Mouse (Mus musculus): ENCODE results near the gene Thbd. TPM values are rescaled to one million over a fixed set of nuclear protein-coding genes. Genes with fewer than 3 reads are reported as not detected.

The Thbd gene
- total RNA-seq (2018; cell fraction: chromatin; rRNA removed): 10 to 100 TPM in 8 of 26 experiments, 1 to 10 TPM in 17, under 1 TPM in 1; 0.67 to 27.2 (median 6.1) TPM
- 10 to 100 TPM in 7 of 26 experiments, 1 to 10 TPM in 19; 1.1 to 16.1 (median 4.2) TPM for total RNA-seq (2018; cell fraction: cytosol; rRNA removed)
- 10 to 100 TPM in 14 of 26 experiments, 1 to 10 TPM in 12; 3.6 to 35.6 (median 10.9) TPM for total RNA-seq (2018; cell fraction: nucleus; rRNA removed)
- polyA plus RNA-seq (2018): 3.9 to 10.3 TPM (median 4.0 TPM) in 3 replicates

DNA sequence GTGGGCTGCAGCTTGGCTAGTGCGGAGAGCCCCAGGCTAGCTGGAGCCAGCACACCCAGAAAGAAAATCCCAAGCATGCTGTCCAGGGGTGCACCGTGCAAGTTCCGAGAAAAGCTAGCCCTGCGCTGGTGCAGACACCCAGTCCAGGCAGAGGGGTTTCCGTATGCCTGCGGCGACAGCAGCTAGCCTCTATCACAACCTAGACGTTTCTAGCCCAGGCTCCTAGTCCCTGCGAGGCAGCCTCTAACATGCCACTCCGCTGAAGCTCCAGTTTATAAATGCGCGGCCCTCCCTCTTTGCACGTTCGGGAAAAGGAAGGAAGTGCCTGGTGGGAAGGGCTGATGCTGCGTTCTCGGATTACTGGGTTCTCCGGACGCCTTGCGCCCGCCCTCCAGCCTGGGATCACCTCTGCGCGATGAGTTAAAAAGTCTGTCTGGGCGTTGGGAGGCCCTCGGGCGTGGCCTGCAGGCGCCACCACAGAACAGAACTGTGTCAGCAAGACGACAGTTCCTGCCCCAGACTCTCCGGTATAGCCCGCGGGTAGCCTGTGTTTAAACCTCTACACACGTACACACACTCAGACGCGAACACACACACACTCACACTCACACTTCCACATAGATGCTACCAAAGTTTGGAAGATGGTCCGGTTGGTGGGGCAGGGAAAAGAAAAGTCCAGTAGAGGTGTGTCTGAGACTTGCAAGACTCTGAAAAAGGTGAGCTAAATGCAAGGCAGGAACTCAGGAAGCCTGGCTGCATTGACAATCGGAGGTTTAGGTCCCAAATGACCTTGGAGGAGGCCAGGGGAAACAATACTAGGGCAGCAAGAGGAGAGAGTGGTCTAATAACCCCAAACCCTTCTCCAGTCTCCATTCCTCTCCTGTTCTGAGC lies at the start of gene Thbd:
TSS of gene Thbd (minus strand) at position 319 of the 891 bp plus-strand sequence.
- 2% methylated on average over 35 of the region's 35 CpGs for WGBS (ENCODE audit: missing documents)
- Histone ChIP-seq H3K79me2 (ENCODE audit: inconsistent target) (peaks cover 47% of the 10 kb centered on the region), H3K27ac (peak within 1 kb of the TSS; percentile 82), H3K36me3 (ENCODE audit: inconsistent target) (no peaks in the 10 kb centered on the region), H3K4me3 (ENCODE audit: inconsistent target) (peak within 1 kb of the TSS; percentile 59)

DNA sequence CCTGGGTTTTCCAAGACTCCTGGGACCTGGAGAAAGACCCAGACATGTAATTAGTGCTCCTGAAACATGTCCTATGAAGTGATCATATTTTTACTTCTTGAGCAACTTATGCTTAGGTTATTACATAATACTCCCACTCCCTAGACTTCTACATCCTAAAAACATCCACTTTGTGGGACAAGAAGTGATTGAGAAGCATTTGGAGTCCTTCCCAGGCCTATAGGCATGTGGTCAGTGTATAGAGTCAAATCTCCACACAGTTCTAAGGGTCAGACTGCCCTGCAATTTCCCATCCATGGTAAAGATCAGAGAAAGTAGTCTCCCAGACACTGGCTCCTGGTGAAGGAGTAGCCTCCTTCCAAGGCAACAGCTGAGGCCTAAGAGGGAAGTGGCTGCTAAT lies 47.4 kb upstream of the Thbd start:
- Histone ChIP-seq H3K27ac (no peak overlapping the region), H3K79me2 (ENCODE audit: inconsistent target) (no peaks in the 10 kb centered on the region), H3K4me3 (ENCODE audit: inconsistent target) (no peak overlapping the region), H3K36me3 (ENCODE audit: inconsistent target) (no peaks in the 10 kb centered on the region)

DNA sequence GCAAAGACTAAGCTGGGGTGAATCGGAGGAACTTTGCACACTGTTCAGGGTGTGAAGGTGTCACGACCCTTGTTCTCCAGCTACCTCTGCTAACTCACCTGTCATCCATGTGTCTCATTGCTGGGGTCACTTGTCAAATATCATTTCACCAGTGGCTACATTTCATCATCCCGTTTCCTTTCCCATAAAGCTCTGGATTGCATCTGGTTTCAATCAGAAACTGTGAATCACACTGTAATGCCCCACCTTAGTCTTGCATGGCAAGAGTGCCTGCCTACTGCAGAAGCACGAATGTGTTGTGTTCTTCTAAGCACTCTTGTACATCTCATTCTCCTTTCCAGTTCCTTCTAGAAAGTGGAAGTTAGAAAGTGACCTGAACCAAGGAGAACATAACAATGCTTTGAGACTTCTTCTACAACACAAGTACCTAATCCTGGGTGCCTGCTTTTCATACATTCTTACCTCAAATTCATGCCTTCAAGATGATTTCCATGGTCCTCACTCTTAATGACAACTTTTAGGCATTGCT lies 46.1 kb upstream of the Thbd start:
- WGBS (ENCODE audit: missing documents): 59% methylated on average over 4 of the region's 4 CpGs
- H3K4me3 ChIP-seq (ENCODE audit: inconsistent target): no peak overlapping the region
- H3K27ac ChIP-seq: no peak overlapping the region

DNA sequence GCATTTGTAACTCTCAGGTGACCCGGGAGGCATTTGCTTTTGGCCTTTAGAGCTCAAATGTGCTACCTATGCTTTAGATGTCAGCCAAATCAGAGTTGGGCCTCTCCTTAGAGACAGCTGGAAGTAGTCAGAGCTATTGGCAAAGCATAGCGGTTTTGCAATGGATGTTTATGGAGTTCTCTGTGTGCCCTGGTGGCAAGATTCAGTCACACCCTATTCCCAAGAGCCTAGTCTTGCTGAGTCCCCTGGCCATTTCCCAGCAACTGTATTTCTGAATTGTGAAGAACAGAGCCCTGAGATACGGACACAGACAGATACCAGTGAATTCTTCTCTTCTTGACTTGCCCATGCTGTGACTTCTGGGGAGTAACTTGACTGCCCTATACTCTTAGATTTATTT lies 45.1 kb upstream of the Thbd start:
- Histone ChIP-seq H3K36me3 (ENCODE audit: inconsistent target) (no peaks in the 10 kb centered on the region), H3K79me2 (ENCODE audit: inconsistent target) (no peaks in the 10 kb centered on the region), H3K27ac (no peak overlapping the region), H3K4me3 (ENCODE audit: inconsistent target) (no peak overlapping the region)
- WGBS (ENCODE audit: missing documents): 88% methylated on average over 3 of the region's 3 CpGs

More for the DNA sequence above, 46.1 kb upstream of the Thbd start:
- H3K79me2 ChIP-seq (ENCODE audit: inconsistent target): no peaks in the 10 kb centered on the region
- H3K36me3 ChIP-seq (ENCODE audit: inconsistent target): no peaks in the 10 kb centered on the region

DNA sequence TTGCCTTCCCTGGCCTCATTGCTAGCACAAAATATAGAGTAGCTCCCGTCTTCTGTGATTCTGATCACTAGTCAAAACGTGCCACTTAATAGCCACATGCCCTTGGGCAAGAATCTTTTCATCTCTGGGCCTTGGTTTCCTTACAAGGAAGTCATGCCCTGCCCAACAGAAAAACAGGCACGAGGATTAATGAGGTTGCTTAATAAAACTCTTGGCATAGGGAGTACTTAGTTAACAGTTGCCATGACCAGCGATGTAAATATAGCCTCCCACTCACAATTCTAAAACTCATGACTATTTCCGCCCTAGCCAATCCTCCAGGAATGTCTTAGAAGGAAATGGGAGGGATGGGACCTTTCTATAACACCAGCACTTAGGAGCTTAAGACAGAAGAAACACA lies 43.5 kb upstream of the Thbd start:
- Histone ChIP-seq H3K36me3 (ENCODE audit: inconsistent target) (no peaks in the 10 kb centered on the region), H3K4me3 (ENCODE audit: inconsistent target) (no peak overlapping the region), H3K27ac (no peak overlapping the region), H3K79me2 (ENCODE audit: inconsistent target) (no peaks in the 10 kb centered on the region)
- WGBS (ENCODE audit: missing documents): 65% methylated on average over 5 of the region's 5 CpGs

DNA sequence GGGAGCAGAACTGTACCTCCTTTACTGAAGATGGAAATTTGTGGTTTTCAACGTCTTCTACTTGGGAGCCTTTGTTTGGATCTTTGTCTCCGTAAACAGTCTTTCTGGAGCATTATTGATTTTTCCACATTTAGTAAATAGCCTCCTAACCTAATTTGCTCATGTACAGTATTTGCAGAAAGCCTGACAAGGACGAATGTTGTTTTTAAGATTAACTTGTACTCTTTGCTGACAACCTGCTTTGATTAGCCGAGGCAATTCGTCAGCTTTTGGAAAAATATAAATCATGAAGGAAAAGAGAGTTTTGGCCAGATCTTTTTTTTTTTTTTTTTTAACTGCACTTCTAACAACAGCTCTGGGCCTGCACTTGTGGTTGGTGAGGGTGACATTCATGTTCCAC lies 42.6 kb upstream of the Thbd start:
- Histone ChIP-seq H3K4me3 (ENCODE audit: inconsistent target) (no peak overlapping the region), H3K79me2 (ENCODE audit: inconsistent target) (no peaks in the 10 kb centered on the region), H3K36me3 (ENCODE audit: inconsistent target) (no peaks in the 10 kb centered on the region), H3K27ac (no peak overlapping the region)
- WGBS (ENCODE audit: missing documents): 92% methylated on average over 5 of the region's 5 CpGs

DNA sequence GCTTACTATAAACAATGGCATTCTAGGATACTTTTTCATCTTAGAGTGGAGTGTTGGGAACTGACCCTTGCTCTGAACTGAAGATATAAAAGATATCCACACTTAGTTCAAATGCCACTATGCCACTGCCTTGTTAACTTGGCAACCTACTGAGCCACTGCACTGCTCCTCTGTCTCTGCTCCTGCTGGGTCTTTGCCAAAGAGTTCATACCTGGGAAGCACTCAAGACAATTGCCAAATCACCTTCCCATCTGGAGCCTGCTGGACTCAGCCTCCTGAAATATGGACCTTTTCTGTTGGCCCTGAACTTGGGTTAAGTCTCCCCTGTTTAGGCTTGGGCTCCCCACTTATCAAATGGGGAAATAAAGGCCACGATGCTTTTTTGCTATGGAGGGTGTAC lies 41.7 kb upstream of the Thbd start:
- no peaks in the 10 kb centered on the region for H3K79me2 ChIP-seq (ENCODE audit: inconsistent target)
- no peak overlapping the region for H3K4me3 ChIP-seq (ENCODE audit: inconsistent target)
- WGBS (ENCODE audit: missing documents): 100% methylated on average over 1 of the region's 1 CpGs
- H3K36me3 ChIP-seq (ENCODE audit: inconsistent target): no peaks in the 10 kb centered on the region
- H3K27ac ChIP-seq: no peak overlapping the region

DNA sequence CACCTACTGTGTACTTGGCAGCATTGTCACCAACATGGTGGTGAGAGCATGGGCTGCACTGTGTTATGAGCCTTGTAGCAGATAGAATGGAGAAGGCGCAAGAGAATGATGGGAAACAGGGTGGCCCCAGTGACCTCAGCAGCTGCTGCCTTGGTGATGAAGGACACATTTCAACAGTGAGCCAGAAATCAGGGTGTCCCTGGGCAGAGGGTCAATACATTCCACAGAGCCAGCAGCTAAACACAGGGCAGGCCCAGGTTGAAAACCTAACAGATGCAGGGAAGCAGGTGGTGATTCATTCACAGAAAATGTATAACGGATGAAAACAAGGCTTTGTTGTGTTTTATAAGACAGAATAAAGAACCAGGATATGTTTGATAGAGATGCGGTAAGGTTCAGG lies 38.5 kb upstream of the Thbd start:
- no peaks in the 10 kb centered on the region for H3K36me3 ChIP-seq (ENCODE audit: inconsistent target)
- no peak overlapping the region for H3K27ac ChIP-seq
- H3K79me2 ChIP-seq (ENCODE audit: inconsistent target): peaks cover 31% of the 10 kb centered on the region
- no peak overlapping the region for H3K4me3 ChIP-seq (ENCODE audit: inconsistent target)
- 95% methylated on average over 3 of the region's 3 CpGs for WGBS (ENCODE audit: missing documents)

DNA sequence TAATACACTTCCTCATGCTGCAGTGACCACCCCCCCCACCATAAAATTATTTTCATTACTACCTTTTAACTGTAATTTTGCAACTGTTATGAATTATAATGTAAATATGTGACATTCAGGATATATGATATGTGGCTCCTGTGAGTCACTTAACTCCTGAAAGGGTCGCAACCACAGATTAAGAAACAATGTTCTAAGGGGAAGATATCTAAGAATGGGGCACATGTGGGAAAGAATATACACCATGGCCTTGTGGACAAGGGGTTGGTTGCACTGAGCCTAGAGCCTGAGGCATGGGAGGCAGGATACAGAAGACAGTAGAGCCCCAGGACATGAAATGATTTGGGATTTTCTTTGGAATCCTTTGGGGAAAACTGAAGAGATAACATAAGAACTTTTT lies 37.6 kb upstream of the Thbd start:
- 78% methylated on average over 1 of the region's 1 CpGs for WGBS (ENCODE audit: missing documents)
- Histone ChIP-seq H3K4me3 (ENCODE audit: inconsistent target) (no peak overlapping the region), H3K36me3 (ENCODE audit: inconsistent target) (no peaks in the 10 kb centered on the region), H3K27ac (no peak overlapping the region), H3K79me2 (ENCODE audit: inconsistent target) (peaks cover 40% of the 10 kb centered on the region)

DNA sequence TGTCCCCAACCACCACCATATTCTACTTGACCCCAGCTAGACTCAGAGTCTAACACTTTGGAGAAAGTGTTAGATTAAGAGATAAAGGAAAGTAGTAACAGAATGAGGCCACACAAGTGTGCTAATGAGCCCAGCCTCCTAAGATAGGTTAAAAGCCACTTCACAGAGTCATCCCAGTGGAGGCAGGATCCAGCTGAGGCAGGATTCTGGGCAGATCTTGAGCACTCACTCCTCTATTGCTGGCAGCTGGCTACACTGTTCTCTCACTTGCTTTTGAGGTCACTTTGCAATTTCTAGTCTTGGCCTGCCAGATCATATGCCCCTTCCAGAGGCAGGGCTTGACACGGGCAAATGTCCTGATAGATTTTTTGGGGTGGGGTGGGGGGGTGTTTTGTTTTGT lies 36.5 kb upstream of the Thbd start:
- Histone ChIP-seq H3K4me3 (ENCODE audit: inconsistent target) (no peak overlapping the region), H3K27ac (peak overlapping the region; percentile 98)
- WGBS (ENCODE audit: missing documents): 31% methylated on average over 1 of the region's 1 CpGs

DNA sequence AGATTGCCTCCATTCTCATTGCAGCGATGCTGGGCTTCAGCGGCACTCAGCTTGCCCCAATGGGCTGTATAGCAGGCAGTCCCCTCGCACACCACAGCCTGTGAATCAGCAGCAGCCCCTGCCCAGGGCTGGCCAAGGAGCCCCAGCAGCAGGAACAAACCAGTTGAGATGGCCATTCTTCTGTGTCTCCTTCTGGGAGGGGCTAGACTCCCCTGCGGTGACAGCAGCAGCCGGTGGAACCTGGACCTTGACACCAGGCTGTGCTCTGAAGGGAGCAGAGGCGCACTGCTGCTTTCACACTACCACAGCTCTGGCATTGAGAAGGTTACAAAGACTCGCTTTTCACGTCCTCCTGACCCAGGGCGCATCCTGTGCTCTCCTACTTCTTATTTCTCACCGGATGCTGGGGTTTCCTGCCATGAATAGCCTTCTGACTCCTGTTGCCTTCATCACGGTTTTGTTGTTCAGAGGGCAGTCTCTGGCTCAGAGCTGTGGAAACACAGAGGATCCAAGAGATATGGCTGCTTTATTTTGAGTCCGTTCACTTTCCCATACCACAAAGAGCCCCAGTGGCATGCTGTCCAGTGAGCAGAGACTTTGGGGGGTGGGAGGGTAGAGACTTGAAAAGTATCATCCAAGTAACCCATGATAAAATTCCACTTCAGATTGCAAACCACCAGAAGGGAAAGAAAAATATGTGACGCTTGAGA lies 35.4 kb upstream of the Thbd start, which contains the start of gene Cd93:
TSS of gene Cd93 (minus strand) at position 315 of the 710 bp plus-strand sequence.
- Histone ChIP-seq H3K79me2 (ENCODE audit: inconsistent target) (peaks cover 62% of the 10 kb centered on the region), H3K4me3 (ENCODE audit: inconsistent target) (peak within 1 kb of the TSS; percentile 80), H3K36me3 (ENCODE audit: inconsistent target) (no peaks in the 10 kb centered on the region; the same call in 1 of the 2 replicates), H3K27ac (peak within 1 kb of the TSS; percentile 98)
- 3% methylated on average over 13 of the region's 13 CpGs for WGBS (ENCODE audit: missing documents)

More for the DNA sequence above, 36.5 kb upstream of the Thbd start:
- no peaks in the 10 kb centered on the region for H3K36me3 ChIP-seq (ENCODE audit: inconsistent target)
- peaks cover 51% of the 10 kb centered on the region for H3K79me2 ChIP-seq (ENCODE audit: inconsistent target)

DNA sequence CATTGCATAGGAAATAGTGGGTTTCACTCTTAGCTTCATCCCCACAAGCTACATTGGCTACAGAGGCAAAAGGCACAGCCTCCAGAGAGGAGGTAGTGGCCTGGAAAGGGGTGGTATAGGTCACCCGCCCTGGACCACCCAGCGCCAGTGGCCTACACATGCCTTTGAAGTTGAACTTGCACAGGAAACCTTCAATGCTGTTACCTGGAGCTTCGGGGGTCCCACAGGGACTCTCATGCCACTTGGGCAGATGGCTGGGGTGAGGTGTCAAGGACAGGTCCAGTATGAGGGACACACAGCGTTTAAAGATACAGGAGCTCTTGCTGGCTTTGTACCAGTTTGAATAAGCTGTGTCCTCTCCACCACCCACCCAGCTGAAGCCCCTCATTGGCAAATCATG lies 34.7 kb upstream of the Thbd start:
- peak overlapping the region; percentile 98 for H3K27ac ChIP-seq

DNA sequence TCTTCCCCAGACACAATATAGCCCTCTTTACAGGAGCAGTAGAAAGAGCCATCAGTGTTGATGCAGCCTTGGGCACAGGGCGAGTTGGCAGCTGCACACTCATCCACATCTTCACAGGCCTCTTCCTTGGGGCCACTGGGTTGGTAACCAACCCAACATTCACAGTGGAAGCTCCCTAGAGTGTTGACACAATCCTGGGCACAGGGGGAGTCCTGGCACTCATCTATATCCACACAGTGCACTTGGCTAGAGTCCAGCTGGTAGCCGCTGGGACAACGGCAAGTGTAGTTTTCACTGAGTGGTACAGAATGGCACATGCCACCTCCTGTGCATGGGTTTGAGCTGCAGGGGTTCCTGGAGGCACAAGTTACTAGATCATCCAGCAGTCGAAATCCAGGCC lies 34.2 kb upstream of the Thbd start:
- peaks cover 10% of the 10 kb centered on the region; the same call in 1 of the 2 replicates for H3K36me3 ChIP-seq (ENCODE audit: inconsistent target)
- H3K79me2 ChIP-seq (ENCODE audit: inconsistent target): peaks cover 74% of the 10 kb centered on the region
- WGBS (ENCODE audit: missing documents): 5% methylated on average over 4 of the region's 4 CpGs
- peak overlapping the region; percentile 98 for H3K27ac ChIP-seq
- H3K4me3 ChIP-seq (ENCODE audit: inconsistent target): peak overlapping the region; percentile 80

More for the DNA sequence above, 34.7 kb upstream of the Thbd start:
- Histone ChIP-seq H3K79me2 (ENCODE audit: inconsistent target) (peaks cover 69% of the 10 kb centered on the region), H3K36me3 (ENCODE audit: inconsistent target) (peaks cover 7% of the 10 kb centered on the region; the same call in 1 of the 2 replicates), H3K4me3 (ENCODE audit: inconsistent target) (peak overlapping the region; percentile 80)
- WGBS (ENCODE audit: missing documents): 0% methylated on average over 4 of the region's 4 CpGs

DNA sequence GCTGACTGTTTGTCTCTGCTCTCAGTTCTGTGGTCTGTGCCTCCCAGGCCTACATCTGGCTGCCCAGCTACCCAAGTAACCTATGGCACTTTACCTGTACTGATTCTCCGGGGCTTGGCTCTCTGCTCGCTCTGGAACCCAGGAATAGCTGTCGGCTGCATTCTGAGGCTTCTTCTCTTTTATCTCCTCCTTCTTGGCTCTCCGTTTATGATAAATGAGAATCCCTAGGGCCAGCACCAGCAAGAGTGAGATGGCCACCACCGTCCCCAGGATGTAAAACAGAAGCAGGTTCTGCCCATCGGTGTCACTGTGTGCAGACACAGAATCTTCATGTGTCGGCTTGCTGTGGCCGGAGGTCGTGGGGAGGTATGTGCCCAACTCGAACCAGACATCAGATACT lies 33.4 kb upstream of the Thbd start:
- H3K79me2 ChIP-seq (ENCODE audit: inconsistent target): peaks cover 82% of the 10 kb centered on the region
- H3K36me3 ChIP-seq (ENCODE audit: inconsistent target): peaks cover 14% of the 10 kb centered on the region; the same call in 1 of the 2 replicates
- 9% methylated on average over 10 of the region's 10 CpGs for whole genome bisulfite sequencing (ENCODE audit: missing documents)
- peak overlapping the region; percentile 80 for H3K4me3 ChIP-seq (ENCODE audit: inconsistent target)
- H3K27ac ChIP-seq: peak overlapping the region; percentile 98

Measured in macrophage (primary cell).